In genomic region chr2:163158979-163159378, GRCm38 (mm10) we compare ENCODE assay signal across 22 mouse cellular contexts. TPM values are rescaled to one million over a fixed set of nuclear protein-coding genes. Genes with fewer than 3 reads are reported as not detected.
DNase-seq lines count a peak whose midpoint lies in the region; ATAC-seq and TF ChIP-seq lines count a peak whose summit lies in the region.
"Had no signal": no experiment of that assay in that cellular context is flagged by ENCODE, and none has a peak within 500 bp of the region (broad histone marks: within the 10 kb centered on the region; RNA-seq: fewer than 3 reads in every experiment).

No protein-coding gene starts in this region.

- H3K9me3 ChIP-seq in lung, postnatal 0 days (ENCODE audit: low read length) = no peaks in the 10 kb centered on the region
- no peaks in the 10 kb centered on the region for H3K9me3 ChIP-seq in neural tube, embryonic 15.5 days (replicated peaks)
- H3K9me3 ChIP-seq: heart, embryonic 13.5 days had no signal

- peak; percentile 57 for ATAC-seq in frontal cortex, adult (ENCODE audit: low TSS enrichment)
- ATAC-seq in lung, postnatal 0 days = peak; percentile 59
- no peak for ATAC-seq in neural tube, embryonic 15.5 days (ENCODE audit: low FRiP score)
- ATAC-seq: activated CD4-positive, CD25-positive, alpha-beta regulatory T cell, adult 4 months; forebrain, embryonic 13.5 days; forebrain, embryonic 16.5 days had no signal

- WGBS in lung, postnatal 0 days = 71% methylated on average over 9 of the region's 9 CpGs
- 69% methylated on average over 9 of the region's 9 CpGs for WGBS in lung, adult 2 months
- WGBS in neural tube, embryonic 15.5 days = 94% methylated on average over 9 of the region's 9 CpGs

- no peaks in the 10 kb centered on the region for H3K27me3 ChIP-seq in lung, postnatal 0 days (replicated peaks; ENCODE audit: insufficient read depth, low read length)
- no peaks in the 10 kb centered on the region for H3K27me3 ChIP-seq in neural tube, embryonic 15.5 days (replicated peaks)
- H3K27me3 ChIP-seq: forebrain, embryonic 13.5 days; heart, embryonic 13.5 days had no signal

- H3K4me2 ChIP-seq in lung, postnatal 0 days (replicated peaks; ENCODE audit: low read depth, low read length) = no peak overlapping the region
- H3K4me2 ChIP-seq in neural tube, embryonic 15.5 days = no peak overlapping the region
- H3K4me2 ChIP-seq: forebrain, embryonic 13.5 days; heart, embryonic 13.5 days; hindbrain, embryonic 14.5 days had no signal

- no peak overlapping the region for H3K27ac ChIP-seq in lung, postnatal 0 days (ENCODE audit: low read length)
- no peak overlapping the region for H3K27ac ChIP-seq in neural tube, embryonic 15.5 days (replicated peaks)
- H3K27ac ChIP-seq: forebrain, embryonic 10.5 days; forebrain, embryonic 13.5 days; heart, embryonic 13.5 days; hindbrain, embryonic 14.5 days had no signal

- TF ChIP-seq CTCF in lung, postnatal 0 days (IDR thresholded peaks at IDR 0.05) = no peak
- TF ChIP-seq CTCF in lung, adult 2 months (IDR thresholded peaks at IDR 0.05; ENCODE audit: insufficient read depth, low read length) = no peak

- no peaks in the 10 kb centered on the region for H3K36me3 ChIP-seq in lung, postnatal 0 days (ENCODE audit: insufficient read depth, low read length)
- no peaks in the 10 kb centered on the region for H3K36me3 ChIP-seq in neural tube, embryonic 15.5 days
- H3K36me3 ChIP-seq: forebrain, embryonic 10.5 days; heart, embryonic 13.5 days had no signal

- no peak for DNase-seq in frontal cortex, postnatal 14 days (ENCODE audit: low spot score in 2 of 2)
- peak; percentile 40 for DNase-seq in lung, postnatal 0 days (ENCODE audit: low spot score)
- DNase-seq in lung, adult 2 months = no peak
- peak; percentile 43 to 51 for DNase-seq in right cerebral cortex, adult 2 months (ENCODE audit: low spot score in 2 of 2)
- no peak for DNase-seq in right cerebral cortex, postnatal 4 days
- DNase-seq: adrenal gland, adult 8-10 months; adrenal gland, postnatal 25 days; cerebellum, adult 18-20 months; cerebellum, adult 9-10 months; cerebellum, postnatal 14 days; gastrocnemius, postnatal 25 days; heart, adult 18-20 months; heart, postnatal 14 days; heart, postnatal 4 days had no signal

- TF ChIP-seq POLR2A in lung, adult 2 months (IDR thresholded peaks at IDR 0.05; ENCODE audit: borderline replicate concordance, extremely low read depth, low read depth, low read length) = no peak

- no peak overlapping the region for H3K9ac ChIP-seq in lung, postnatal 0 days (replicated peaks; ENCODE audit: low read depth)
- H3K9ac ChIP-seq in neural tube, embryonic 15.5 days (replicated peaks) = no peak overlapping the region
- H3K9ac ChIP-seq: forebrain, embryonic 13.5 days; heart, embryonic 13.5 days; hindbrain, embryonic 14.5 days had no signal

- H3K4me1 ChIP-seq in lung, postnatal 0 days (ENCODE audit: insufficient read depth, low read depth, low read length) = no peaks in the 10 kb centered on the region
- H3K4me1 ChIP-seq in lung, adult 2 months (ENCODE audit: control insufficient read depth, insufficient read depth, low read length) = no peaks in the 10 kb centered on the region
- no peaks in the 10 kb centered on the region; the same call in 1 of the 2 replicates for H3K4me1 ChIP-seq in neural tube, embryonic 15.5 days
- H3K4me1 ChIP-seq: forebrain, embryonic 10.5 days; forebrain, embryonic 13.5 days; heart, embryonic 13.5 days had no signal

- H3K4me3 ChIP-seq in lung, postnatal 0 days (ENCODE audit: low read depth, low read length) = no peak overlapping the region
- no peak overlapping the region for H3K4me3 ChIP-seq in lung, adult 2 months (replicated peaks; ENCODE audit: extremely low read depth, low read depth, low read length)
- H3K4me3 ChIP-seq in neural tube, embryonic 15.5 days (replicated peaks) = no peak overlapping the region
- H3K4me3 ChIP-seq: forebrain, embryonic 10.5 days; forebrain, embryonic 13.5 days; heart, embryonic 13.5 days had no signal

- no peak; the same call in 1 of the 2 replicates for TF ChIP-seq EP300 in lung, postnatal 0 days (IDR thresholded peaks at IDR 0.05)

RNA-seq across cellular contexts. Expression of gene Tox2, which starts 43.9 kb away (rescaled TPM):
- polyA plus RNA-seq in lung, postnatal 0 days (2015; fragmentation: Nextera tagmentation; extraction: Ambion mirVana) = 4.3 and 7.2 TPM in 2 replicates
- polyA plus RNA-seq in lung, adult 2 months (2012; rRNA removed) = 34.2 and 58.0 TPM in 2 replicates
- 20.8 and 23.4 TPM in 2 replicates for polyA plus RNA-seq in neural tube, embryonic 15.5 days (2015; fragmentation: Nextera tagmentation; extraction: Ambion mirVana)

Comparison
In these comparisons a context has a peak if more than half of its experiments do, and no peak if none do; other contexts are left out.
1. DNase-seq: peak in lung, postnatal 0 days (single experiment) and right cerebral cortex, adult 2 months (2 of 2); none in frontal cortex, postnatal 14 days (0 of 2), lung, adult 2 months (single experiment) and right cerebral cortex, postnatal 4 days (single experiment).